Mouse (Mus musculus): ENCODE data around the gene Mdc1. TPM values are rescaled to one million over a fixed set of nuclear protein-coding genes. Genes with fewer than 3 reads are reported as not detected.

Gene Mdc1
- 14.9 and 16.1 TPM in 2 replicates for polyA plus RNA-seq (2015; fragmentation: Nextera tagmentation; extraction: Ambion mirVana)

DNA sequence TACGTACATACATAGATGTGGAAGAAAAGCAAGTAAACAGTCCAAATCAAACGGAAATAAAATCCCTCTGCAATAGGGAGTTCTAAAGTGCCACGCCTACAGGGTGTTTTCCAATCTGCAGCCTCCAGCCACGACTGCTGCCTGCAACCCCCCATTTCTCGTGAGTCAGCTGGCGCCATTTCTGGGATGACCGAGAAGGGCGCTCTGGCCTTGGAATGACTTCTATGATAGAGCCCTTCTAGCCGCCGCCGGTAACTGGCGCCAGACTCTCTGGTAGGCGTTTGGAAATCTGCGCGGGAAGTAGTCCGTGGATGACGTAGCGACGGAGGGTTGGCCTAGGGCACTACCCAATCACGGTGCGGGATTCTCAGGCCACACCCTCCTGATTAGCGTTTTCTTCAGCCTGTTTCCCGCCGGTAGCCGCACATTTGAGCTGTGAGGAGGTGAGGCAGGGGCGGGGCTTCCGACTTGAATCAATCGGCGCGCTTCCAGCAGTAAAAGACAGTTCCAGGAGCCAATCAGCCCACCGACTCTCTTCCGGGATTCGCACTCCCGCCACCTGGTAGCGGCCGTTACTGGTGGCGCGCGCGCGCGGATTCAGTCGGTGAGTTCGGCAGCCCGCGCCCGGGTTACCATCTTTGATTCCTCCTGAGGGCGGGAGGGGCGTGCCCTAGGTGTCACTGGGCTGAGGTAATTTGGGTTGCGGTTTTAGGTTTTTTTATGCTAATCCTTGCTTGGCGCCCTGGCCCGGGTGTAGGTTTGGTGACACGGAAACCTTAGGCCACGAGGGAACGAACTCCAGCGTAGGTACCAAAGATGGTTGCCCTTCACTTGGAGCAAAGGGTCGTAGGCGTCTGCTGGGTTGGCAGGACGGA, at the start of gene Mdc1:
Gene Mdc1 (plus strand): TSS at position 440 of the 875 bp plus-strand sequence.
- peak within 1 kb of the TSS; percentile 61 for H3K4me3 ChIP-seq (replicated peaks)
- peaks cover 15% of the 10 kb centered on the region for H3K36me3 ChIP-seq
- ATAC-seq = peak; percentile 92
- no peaks in the 10 kb centered on the region for H3K9me3 ChIP-seq
- under 1% methylated on average over 59 of the region's 59 CpGs for WGBS
- peak within 1 kb of the TSS; percentile 60 for H3K9ac ChIP-seq
- no peaks in the 10 kb centered on the region for H3K27me3 ChIP-seq (replicated peaks)
- H3K4me1 ChIP-seq (replicated peaks) = peaks cover 8% of the 10 kb centered on the region; the same call in 1 of the 2 replicates
- H3K4me2 ChIP-seq (replicated peaks) = peak within 1 kb of the TSS; percentile 66
- H3K27ac ChIP-seq = peak within 1 kb of the TSS; percentile 78

GRCm38 (mm10) chr17:35792837-35793236, 48.5 kb upstream of the Mdc1 start:
- H3K4me2 ChIP-seq (replicated peaks) = no peak overlapping the region
- ATAC-seq = no peak
- WGBS = 57% methylated on average over 2 of the region's 2 CpGs
- H3K4me1 ChIP-seq (replicated peaks) = no peaks in the 10 kb centered on the region
- no peak overlapping the region for H3K9ac ChIP-seq
- no peaks in the 10 kb centered on the region for H3K36me3 ChIP-seq
- H3K9me3 ChIP-seq = no peaks in the 10 kb centered on the region
- H3K4me3 ChIP-seq (replicated peaks) = no peak overlapping the region
- no peak overlapping the region for H3K27ac ChIP-seq
- no peaks in the 10 kb centered on the region for H3K27me3 ChIP-seq (replicated peaks)

- no peaks in the 10 kb centered on the region for H3K27me3 ChIP-seq (replicated peaks)
- WGBS = 36% methylated on average over 2 of the region's 2 CpGs
- no peak for ATAC-seq
Measured at GRCm38 (mm10) chr17:35795099-35795498, 46.2 kb upstream of the Mdc1 start.

GRCm38 (mm10) chr17:35795656-35796055, 45.7 kb upstream of the Mdc1 start:
- whole genome bisulfite sequencing = 79% methylated on average over 6 of the region's 6 CpGs
- Histone ChIP-seq H3K9me3 (no peaks in the 10 kb centered on the region), H3K4me1 (replicated peaks) (no peaks in the 10 kb centered on the region), H3K4me2 (replicated peaks) (no peak overlapping the region), H3K9ac (no peak overlapping the region), H3K27ac (no peak overlapping the region), H3K4me3 (replicated peaks) (no peak overlapping the region), H3K36me3 (no peaks in the 10 kb centered on the region), H3K27me3 (replicated peaks) (no peaks in the 10 kb centered on the region)
- ATAC-seq = no peak

More at GRCm38 (mm10) chr17:35795099-35795498, 46.2 kb upstream of the Mdc1 start:
- Histone ChIP-seq H3K27ac (no peak overlapping the region), H3K9ac (no peak overlapping the region), H3K4me3 (replicated peaks) (no peak overlapping the region), H3K36me3 (no peaks in the 10 kb centered on the region), H3K4me2 (replicated peaks) (no peak overlapping the region), H3K9me3 (no peaks in the 10 kb centered on the region), H3K4me1 (replicated peaks) (no peaks in the 10 kb centered on the region)

GRCm38 (mm10) chr17:35796835-35797234, 44.5 kb upstream of the Mdc1 start:
- H3K27me3 ChIP-seq (replicated peaks) = no peaks in the 10 kb centered on the region
- H3K9me3 ChIP-seq = no peaks in the 10 kb centered on the region
- 59% methylated on average over 5 of the region's 5 CpGs for WGBS
- H3K9ac ChIP-seq = no peak overlapping the region
- no peaks in the 10 kb centered on the region for H3K4me1 ChIP-seq (replicated peaks)
- no peaks in the 10 kb centered on the region for H3K36me3 ChIP-seq
- H3K27ac ChIP-seq = no peak overlapping the region
- ATAC-seq = no peak
- no peak overlapping the region for H3K4me2 ChIP-seq (replicated peaks)
- H3K4me3 ChIP-seq (replicated peaks) = no peak overlapping the region

GRCm38 (mm10) chr17:35800905-35801304, 40.4 kb upstream of the Mdc1 start:
- H3K4me1 ChIP-seq (replicated peaks) = peaks cover 9% of the 10 kb centered on the region
- H3K27me3 ChIP-seq (replicated peaks) = no peaks in the 10 kb centered on the region
- no peak overlapping the region for H3K4me2 ChIP-seq (replicated peaks)
- ATAC-seq = no peak
- H3K9me3 ChIP-seq = no peaks in the 10 kb centered on the region
- H3K36me3 ChIP-seq = no peaks in the 10 kb centered on the region
- no peak overlapping the region for H3K4me3 ChIP-seq (replicated peaks)
- no peak overlapping the region for H3K9ac ChIP-seq
- no peak overlapping the region for H3K27ac ChIP-seq
- 72% methylated on average over 2 of the region's 2 CpGs for WGBS

DNA sequence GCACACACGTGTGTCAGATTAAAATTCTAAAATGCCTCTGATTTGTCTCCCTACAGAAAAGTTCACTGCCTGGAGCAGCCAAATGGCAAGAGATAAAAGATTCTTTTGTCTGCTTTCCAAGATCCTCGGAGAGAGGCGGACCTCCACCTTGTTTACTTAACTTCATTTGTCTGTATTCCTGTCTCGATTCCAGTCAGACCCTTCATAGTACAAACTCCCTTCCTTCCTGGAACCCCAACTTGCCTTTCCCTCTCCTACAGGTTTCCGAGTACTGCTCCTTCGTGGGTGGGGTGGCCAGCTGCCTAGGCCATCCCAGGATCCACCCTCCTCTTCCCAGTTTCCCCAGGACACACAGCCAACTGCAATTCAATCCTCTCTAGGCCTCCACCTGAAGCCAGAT, 38.3 kb upstream of the Mdc1 start:
- Histone ChIP-seq H3K27me3 (replicated peaks) (no peaks in the 10 kb centered on the region), H3K9me3 (no peaks in the 10 kb centered on the region), H3K9ac (peak overlapping the region; percentile 2; the same call in 1 of the 2 replicates), H3K4me3 (replicated peaks) (no peak overlapping the region), H3K27ac (no peak overlapping the region), H3K4me2 (replicated peaks) (no peak overlapping the region), H3K36me3 (no peaks in the 10 kb centered on the region), H3K4me1 (replicated peaks) (peaks cover 9% of the 10 kb centered on the region)
- ATAC-seq = no peak
- 42% methylated on average over 6 of the region's 6 CpGs for WGBS

- H3K4me3 ChIP-seq (replicated peaks) = no peak overlapping the region
- peaks cover 9% of the 10 kb centered on the region for H3K4me1 ChIP-seq (replicated peaks)
- H3K27ac ChIP-seq = 0 out of 2 replicates have a peak overlapping the region, but pooled peaks have one; percentile 1
- no peaks in the 10 kb centered on the region for H3K36me3 ChIP-seq
- no peak for ATAC-seq
- H3K9ac ChIP-seq = no peak overlapping the region
- H3K9me3 ChIP-seq = no peaks in the 10 kb centered on the region
- H3K27me3 ChIP-seq (replicated peaks) = no peaks in the 10 kb centered on the region
- no peak overlapping the region for H3K4me2 ChIP-seq (replicated peaks)
- WGBS = 31% methylated on average over 4 of the region's 4 CpGs
Measured at GRCm38 (mm10) chr17:35803858-35804399, 37.4 kb upstream of the Mdc1 start.

DNA sequence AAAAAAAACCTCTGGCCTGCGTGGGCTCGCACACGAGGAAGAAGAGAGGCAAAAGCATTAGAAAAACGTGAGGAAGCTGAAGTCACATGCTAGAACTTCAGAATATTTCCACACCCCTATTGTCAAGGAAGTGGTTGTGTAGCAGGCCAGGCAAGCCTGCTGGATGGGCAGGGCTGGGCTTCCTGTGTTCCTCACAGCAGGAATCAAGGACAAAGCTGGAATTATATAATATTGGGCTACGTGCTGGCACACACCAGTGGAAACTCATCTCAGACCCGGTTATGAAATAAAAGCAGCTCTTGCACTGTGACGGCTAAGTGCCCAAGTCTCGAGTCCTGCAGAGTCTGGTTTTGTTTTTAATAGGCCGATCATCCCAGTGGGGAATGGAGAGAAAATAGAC, 33.2 kb upstream of the Mdc1 start:
- Histone ChIP-seq H3K4me2 (replicated peaks) (no peak overlapping the region), H3K27ac (no peak overlapping the region), H3K4me3 (replicated peaks) (no peak overlapping the region), H3K36me3 (no peaks in the 10 kb centered on the region), H3K9me3 (no peaks in the 10 kb centered on the region), H3K4me1 (replicated peaks) (peaks cover 9% of the 10 kb centered on the region), H3K27me3 (replicated peaks) (no peaks in the 10 kb centered on the region), H3K9ac (no peak overlapping the region)
- 69% methylated on average over 9 of the region's 9 CpGs for WGBS
- no peak for ATAC-seq

DNA sequence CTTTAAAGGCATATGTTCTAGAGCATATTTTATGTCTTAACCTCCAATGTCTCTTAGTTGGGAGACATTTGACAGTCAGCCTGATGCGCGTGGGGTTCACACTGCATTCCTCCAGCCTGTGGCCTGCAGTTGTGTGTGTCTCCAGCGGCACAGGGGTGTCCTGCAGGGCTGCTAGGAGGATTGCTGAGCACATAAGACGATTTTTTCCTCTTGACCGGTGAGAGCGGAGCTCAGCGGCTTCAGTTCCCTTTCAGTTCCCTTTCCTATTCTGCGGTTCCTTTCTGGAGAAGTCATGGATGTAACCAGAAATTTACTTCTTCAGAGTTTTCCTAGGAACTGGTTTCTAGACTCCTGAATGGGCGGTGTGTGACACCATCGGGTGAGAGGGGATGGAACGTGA, 31.9 kb upstream of the Mdc1 start:
- Histone ChIP-seq H3K27me3 (replicated peaks) (no peaks in the 10 kb centered on the region), H3K4me1 (replicated peaks) (peaks cover 9% of the 10 kb centered on the region; the same call in 1 of the 2 replicates), H3K9me3 (no peaks in the 10 kb centered on the region), H3K27ac (no peak overlapping the region), H3K4me3 (replicated peaks) (no peak overlapping the region), H3K4me2 (replicated peaks) (no peak overlapping the region), H3K36me3 (no peaks in the 10 kb centered on the region), H3K9ac (no peak overlapping the region)
- 88% methylated on average over 11 of the region's 11 CpGs for WGBS
- ATAC-seq = no peak

- H3K27me3 ChIP-seq (replicated peaks) = no peaks in the 10 kb centered on the region
- H3K9ac ChIP-seq = no peak overlapping the region
- no peak for ATAC-seq
- no peaks in the 10 kb centered on the region for H3K9me3 ChIP-seq
- peaks cover 22% of the 10 kb centered on the region for H3K4me1 ChIP-seq (replicated peaks)
- no peak overlapping the region for H3K4me3 ChIP-seq (replicated peaks)
- H3K36me3 ChIP-seq = no peaks in the 10 kb centered on the region
- WGBS = 77% methylated on average over 5 of the region's 5 CpGs
- H3K4me2 ChIP-seq (replicated peaks) = no peak overlapping the region
- H3K27ac ChIP-seq = no peak overlapping the region
Measured at GRCm38 (mm10) chr17:35810900-35811648, 30.2 kb upstream of the Mdc1 start.

DNA sequence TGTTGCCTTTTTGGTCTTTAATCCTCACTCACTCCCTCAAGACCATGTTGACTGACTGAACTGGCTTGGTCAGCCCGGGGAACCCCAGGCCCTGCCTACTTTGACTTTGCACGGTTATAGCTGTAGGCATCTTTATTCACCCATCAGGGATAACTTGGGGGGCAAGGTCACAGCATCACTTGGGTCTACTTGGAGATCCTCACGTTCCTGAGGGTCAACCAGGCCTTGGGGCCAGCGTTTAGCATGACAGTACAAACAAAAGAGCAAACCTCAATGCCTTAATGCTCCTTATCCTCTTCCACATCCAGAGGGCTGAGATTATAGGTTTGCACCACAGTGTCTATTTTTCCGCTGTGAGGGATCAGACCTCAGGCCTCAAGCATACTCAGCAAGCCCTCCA, 29.0 kb upstream of the Mdc1 start:
- Histone ChIP-seq H3K4me2 (replicated peaks) (no peak overlapping the region), H3K9ac (no peak overlapping the region), H3K9me3 (no peaks in the 10 kb centered on the region), H3K36me3 (no peaks in the 10 kb centered on the region), H3K27me3 (replicated peaks) (no peaks in the 10 kb centered on the region), H3K4me3 (replicated peaks) (no peak overlapping the region), H3K27ac (peak overlapping the region; percentile 68), H3K4me1 (replicated peaks) (peaks cover 25% of the 10 kb centered on the region)
- 80% methylated on average over 5 of the region's 5 CpGs for WGBS
- no peak for ATAC-seq
